Mouse (Mus musculus): ENCODE results near the gene Pdk1. TPM values are rescaled to one million over a fixed set of nuclear protein-coding genes. Genes with fewer than 3 reads are reported as not detected.

The Pdk1 gene
- polyA plus RNA-seq, 1 experiment = 162 TPM

- H3K27me3 ChIP-seq (ENCODE audit: control insufficient read depth, insufficient read depth, low read length, poor library complexity, severe bottlenecking) = no peaks in the 10 kb centered on the region
- no peaks in the 10 kb centered on the region for H3K4me1 ChIP-seq (ENCODE audit: control insufficient read depth, insufficient read depth, low read length)
- H3K9ac ChIP-seq (ENCODE audit: low read depth, poor library complexity, severe bottlenecking) = no peak overlapping the region
- H3K9me3 ChIP-seq (replicated peaks; ENCODE audit: control insufficient read depth, insufficient read depth, low read length, poor library complexity, severe bottlenecking) = no peaks in the 10 kb centered on the region; the same call in 1 of the 2 replicates
- no peak overlapping the region for H3K27ac ChIP-seq (ENCODE audit: insufficient read depth, low read length)
- no peak overlapping the region for H3K4me3 ChIP-seq (ENCODE audit: low read depth, low read length)
- peaks cover 58% of the 10 kb centered on the region for H3K36me3 ChIP-seq (ENCODE audit: control insufficient read depth, insufficient read depth, low read length, poor library complexity, severe bottlenecking)
- TF ChIP-seq POLR2A (IDR thresholded peaks at IDR 0.05; ENCODE audit: insufficient read depth, low read length) (no peak), EP300 (IDR thresholded peaks at IDR 0.05; ENCODE audit: insufficient read depth, low read depth, low read length) (no peak), CTCF (IDR thresholded peaks at IDR 0.05; ENCODE audit: low read depth, low read length) (no peak)
Measured at GRCm38 (mm10) chr2:71877865-71878264, 4.8 kb downstream of the Pdk1 start.

- Histone ChIP-seq H3K4me1 (ENCODE audit: control insufficient read depth, insufficient read depth, low read length) (no peaks in the 10 kb centered on the region), H3K9me3 (replicated peaks; ENCODE audit: control insufficient read depth, insufficient read depth, low read length, poor library complexity, severe bottlenecking) (no peaks in the 10 kb centered on the region; the same call in 1 of the 2 replicates), H3K9ac (ENCODE audit: low read depth, poor library complexity, severe bottlenecking) (no peak overlapping the region), H3K4me3 (ENCODE audit: low read depth, low read length) (no peak overlapping the region), H3K27me3 (ENCODE audit: control insufficient read depth, insufficient read depth, low read length, poor library complexity, severe bottlenecking) (no peaks in the 10 kb centered on the region), H3K36me3 (ENCODE audit: control insufficient read depth, insufficient read depth, low read length, poor library complexity, severe bottlenecking) (peaks cover 64% of the 10 kb centered on the region), H3K27ac (ENCODE audit: insufficient read depth, low read length) (no peak overlapping the region)
- TF ChIP-seq CTCF (IDR thresholded peaks at IDR 0.05; ENCODE audit: low read depth, low read length) (no peak), POLR2A (IDR thresholded peaks at IDR 0.05; ENCODE audit: insufficient read depth, low read length) (no peak)
Measured at GRCm38 (mm10) chr2:71878441-71878840, 5.4 kb downstream of the Pdk1 start.

- Histone ChIP-seq H3K4me3 (ENCODE audit: low read depth, low read length) (no peak overlapping the region), H3K9ac (ENCODE audit: low read depth, poor library complexity, severe bottlenecking) (no peak overlapping the region), H3K36me3 (ENCODE audit: control insufficient read depth, insufficient read depth, low read length, poor library complexity, severe bottlenecking) (peaks cover 69% of the 10 kb centered on the region), H3K27ac (ENCODE audit: insufficient read depth, low read length) (no peak overlapping the region), H3K4me1 (ENCODE audit: control insufficient read depth, insufficient read depth, low read length) (no peaks in the 10 kb centered on the region), H3K9me3 (replicated peaks; ENCODE audit: control insufficient read depth, insufficient read depth, low read length, poor library complexity, severe bottlenecking) (no peaks in the 10 kb centered on the region; the same call in 1 of the 2 replicates), H3K27me3 (ENCODE audit: control insufficient read depth, insufficient read depth, low read length, poor library complexity, severe bottlenecking) (no peaks in the 10 kb centered on the region)
- TF ChIP-seq CTCF (IDR thresholded peaks at IDR 0.05; ENCODE audit: low read depth, low read length) (no peak), POLR2A (IDR thresholded peaks at IDR 0.05; ENCODE audit: insufficient read depth, low read length) (no peak), EP300 (IDR thresholded peaks at IDR 0.05; ENCODE audit: insufficient read depth, low read depth, low read length) (no peak)
Measured at GRCm38 (mm10) chr2:71878943-71879342, 5.9 kb downstream of the Pdk1 start.

GRCm38 (mm10) chr2:71882914-71883651 is 10.1 kb downstream of the Pdk1 start:
- TF ChIP-seq POLR2A (IDR thresholded peaks at IDR 0.05; ENCODE audit: insufficient read depth, low read length) (no peak), EP300 (IDR thresholded peaks at IDR 0.05; ENCODE audit: insufficient read depth, low read depth, low read length) (no peak), CTCF (IDR thresholded peaks at IDR 0.05; ENCODE audit: low read depth, low read length) (no peak)
- Histone ChIP-seq H3K4me3 (ENCODE audit: low read depth, low read length) (no peak overlapping the region), H3K9me3 (replicated peaks; ENCODE audit: control insufficient read depth, insufficient read depth, low read length, poor library complexity, severe bottlenecking) (no peaks in the 10 kb centered on the region; the same call in 1 of the 2 replicates), H3K27me3 (ENCODE audit: control insufficient read depth, insufficient read depth, low read length, poor library complexity, severe bottlenecking) (no peaks in the 10 kb centered on the region), H3K9ac (ENCODE audit: low read depth, poor library complexity, severe bottlenecking) (no peak overlapping the region), H3K36me3 (ENCODE audit: control insufficient read depth, insufficient read depth, low read length, poor library complexity, severe bottlenecking) (peaks cover 79% of the 10 kb centered on the region), H3K4me1 (ENCODE audit: control insufficient read depth, insufficient read depth, low read length) (no peaks in the 10 kb centered on the region), H3K27ac (ENCODE audit: insufficient read depth, low read length) (no peak overlapping the region)

- Histone ChIP-seq H3K27ac (ENCODE audit: insufficient read depth, low read length) (no peak overlapping the region), H3K27me3 (ENCODE audit: control insufficient read depth, insufficient read depth, low read length, poor library complexity, severe bottlenecking) (no peaks in the 10 kb centered on the region), H3K4me1 (ENCODE audit: control insufficient read depth, insufficient read depth, low read length) (no peaks in the 10 kb centered on the region), H3K9me3 (replicated peaks; ENCODE audit: control insufficient read depth, insufficient read depth, low read length, poor library complexity, severe bottlenecking) (no peaks in the 10 kb centered on the region), H3K4me3 (ENCODE audit: low read depth, low read length) (no peak overlapping the region), H3K36me3 (ENCODE audit: control insufficient read depth, insufficient read depth, low read length, poor library complexity, severe bottlenecking) (peaks cover 79% of the 10 kb centered on the region), H3K9ac (ENCODE audit: low read depth, poor library complexity, severe bottlenecking) (no peak overlapping the region)
- TF ChIP-seq CTCF (IDR thresholded peaks at IDR 0.05; ENCODE audit: low read depth, low read length) = no peak
Measured at GRCm38 (mm10) chr2:71887269-71887668, 14.2 kb downstream of the Pdk1 start.

GRCm38 (mm10) chr2:71888437-71888836 is 15.4 kb downstream of the Pdk1 start:
- no peak overlapping the region for H3K4me3 ChIP-seq (ENCODE audit: low read depth, low read length)
- H3K27ac ChIP-seq (ENCODE audit: insufficient read depth, low read length) = no peak overlapping the region
- TF ChIP-seq CTCF (IDR thresholded peaks at IDR 0.05; ENCODE audit: low read depth, low read length) (peak; percentile 62), EP300 (IDR thresholded peaks at IDR 0.05; ENCODE audit: insufficient read depth, low read depth, low read length) (no peak), POLR2A (IDR thresholded peaks at IDR 0.05; ENCODE audit: insufficient read depth, low read length) (no peak)
- no peaks in the 10 kb centered on the region for H3K4me1 ChIP-seq (ENCODE audit: control insufficient read depth, insufficient read depth, low read length)
- no peaks in the 10 kb centered on the region for H3K27me3 ChIP-seq (ENCODE audit: control insufficient read depth, insufficient read depth, low read length, poor library complexity, severe bottlenecking)
- no peaks in the 10 kb centered on the region for H3K9me3 ChIP-seq (replicated peaks; ENCODE audit: control insufficient read depth, insufficient read depth, low read length, poor library complexity, severe bottlenecking)
- no peak overlapping the region for H3K9ac ChIP-seq (ENCODE audit: low read depth, poor library complexity, severe bottlenecking)
- H3K36me3 ChIP-seq (ENCODE audit: control insufficient read depth, insufficient read depth, low read length, poor library complexity, severe bottlenecking) = peaks cover 72% of the 10 kb centered on the region
